Mouse (Mus musculus) erythroblast, embryonic 14.5 days (primary cell): Measurements from ENCODE around the gene Abhd15.

Source experiments
- GATA1 ChIP-seq: IDR thresholded peaks from 2 replicates; pipeline ENCODE4 v1.6.1; 2012; ENCODE audit warnings: low read length, inconsistent platforms, mixed read lengths
- TAL1 ChIP-seq: IDR thresholded peaks from 3 replicates; pipeline ENCODE4 v1.6.1; 2012; ENCODE audit warnings: low read length, inconsistent platforms, mixed read lengths

GRCm38 (mm10) chr11:77500361-77501325, 14.3 kb upstream of the Abhd15 start:
- TF ChIP-seq GATA1 (no peak), TAL1 (no peak)
